Mouse (Mus musculus) E14TG2a.4 (cell line): ENCODE measurements around the gene Mc3r.

Experiments used
- H3K27me3 ChIP-seq: 2 replicates; pipeline ENCODE4 v1.6.1; 2014; ENCODE audit warnings: low read length, control low read depth; ENCODE audit not compliant: insufficient read depth
- H3K36me3 ChIP-seq: 2 replicates; pipeline ENCODE4 v1.6.1; 2014; ENCODE audit warnings: low read length, control low read depth; ENCODE audit not compliant: insufficient read depth
- H3K4me1 ChIP-seq: replicated peaks from 2 replicates; pipeline ENCODE4 v1.6.1; 2014; ENCODE audit warnings: low read depth, low read length, control low read depth
- H3K4me3 ChIP-seq: replicated peaks from 2 replicates; pipeline ENCODE4 v1.5.1; 2014; ENCODE audit warnings: mild to moderate bottlenecking, low read length
- H3K9me3 ChIP-seq: 2 replicates; pipeline ENCODE4 v1.6.1; 2014; ENCODE audit warnings: low read length, control low read depth
- CTCF ChIP-seq: conservative IDR thresholded peaks from 2 replicates; pipeline ENCODE4 v1.5.1; 2014; ENCODE audit warnings: low read length
- NANOG ChIP-seq: IDR thresholded peaks from 2 replicates; pipeline ENCODE4 v1.6.1; 2014; ENCODE audit warnings: borderline replicate concordance, low read length, mixed read lengths
- POU5F1 ChIP-seq: IDR thresholded peaks from 2 replicates; pipeline ENCODE4 v1.6.1; 2014; ENCODE audit warnings: low read length, borderline replicate concordance

Gene Mc3r

DNA sequence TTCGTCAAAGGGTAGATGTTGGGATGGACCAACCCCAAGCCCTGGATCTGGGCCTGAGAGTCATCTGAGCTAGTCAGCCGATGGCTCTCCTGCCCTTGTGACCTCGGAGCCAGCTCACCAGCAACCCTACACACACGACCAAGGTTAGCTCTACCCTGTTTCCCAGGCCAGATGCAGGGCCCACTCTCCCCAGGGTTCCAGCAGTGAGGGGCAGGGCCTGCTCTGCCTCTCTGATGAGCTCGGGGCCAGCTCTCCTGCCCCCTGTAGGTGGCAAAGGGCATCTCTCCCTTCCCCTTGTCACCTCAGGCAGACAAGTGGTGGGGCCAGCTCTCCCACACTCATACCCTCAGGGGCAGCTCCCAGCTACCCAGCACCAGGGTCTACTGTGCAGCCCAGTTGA, 29.1 kb upstream of the Mc3r start:
- H3K4me1 ChIP-seq: peaks cover 35% of the 10 kb centered on the region
- no peaks in the 10 kb centered on the region for H3K9me3 ChIP-seq
- no peak overlapping the region for H3K4me3 ChIP-seq
- H3K27me3 ChIP-seq: peaks cover 16% of the 10 kb centered on the region
- no peaks in the 10 kb centered on the region for H3K36me3 ChIP-seq
- no peak for TF ChIP-seq POU5F1
- peak; percentile 53 for TF ChIP-seq CTCF

DNA sequence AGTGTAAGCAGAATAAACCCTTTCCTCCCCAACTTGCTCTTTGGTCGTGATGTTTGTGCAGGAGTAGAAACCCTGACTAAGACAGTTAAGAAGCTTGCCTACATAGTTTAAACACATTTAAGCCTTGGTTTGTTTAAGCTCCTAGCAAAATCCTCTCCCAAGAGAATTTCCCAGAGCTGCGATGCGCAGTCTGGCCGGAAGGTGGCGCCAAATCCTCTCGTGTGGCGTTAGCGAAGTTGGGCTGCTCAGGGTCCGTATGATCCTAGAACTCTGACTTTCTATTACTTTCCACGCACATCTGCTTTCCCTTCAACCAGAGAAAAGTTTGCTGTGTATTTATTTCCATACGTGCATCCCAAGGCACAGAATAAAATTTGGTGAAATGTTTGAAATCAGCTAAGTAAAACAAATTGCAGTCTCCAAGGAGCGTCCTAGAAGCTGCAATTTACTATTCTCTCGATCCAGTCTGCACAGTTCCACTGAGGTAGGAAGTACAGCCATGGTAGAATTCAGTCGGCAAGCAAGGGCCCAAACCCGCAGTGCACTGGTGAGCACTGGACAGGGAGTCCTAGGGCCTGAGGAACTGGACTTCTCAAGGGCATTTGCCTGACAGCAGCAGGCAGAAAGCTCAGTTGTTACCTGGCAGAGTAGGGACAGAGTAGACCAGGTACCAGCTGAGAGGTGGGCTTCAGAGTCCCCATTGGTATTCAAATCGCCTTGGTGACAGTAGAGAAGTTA, 26.5 kb upstream of the Mc3r start:
- Histone ChIP-seq H3K9me3 (no peaks in the 10 kb centered on the region), H3K27me3 (peaks cover 19% of the 10 kb centered on the region), H3K36me3 (no peaks in the 10 kb centered on the region), H3K4me3 (no peak overlapping the region), H3K4me1 (peaks cover 29% of the 10 kb centered on the region)
- TF ChIP-seq CTCF (peak; percentile 98), NANOG (no peak)

DNA sequence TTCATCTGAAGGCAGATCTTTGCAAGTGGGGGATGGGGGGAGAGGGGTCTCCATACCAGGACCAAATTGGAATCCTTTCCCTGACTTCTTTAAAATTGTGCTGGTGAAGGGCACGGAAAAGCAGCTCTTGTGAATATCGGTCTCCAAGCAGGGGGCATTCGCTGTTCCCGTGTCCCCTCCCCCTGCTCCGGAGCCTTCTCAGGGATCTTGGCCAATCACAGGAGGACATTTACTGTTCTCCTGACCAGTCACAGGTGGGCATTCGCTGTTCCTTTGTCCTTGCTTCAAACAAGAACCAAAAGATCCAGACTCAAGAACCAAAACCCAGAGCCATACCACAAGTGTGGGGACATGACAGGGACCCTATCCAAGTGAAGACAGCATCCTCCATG, 25.9 kb upstream of the Mc3r start:
- H3K36me3 ChIP-seq: no peaks in the 10 kb centered on the region
- H3K4me3 ChIP-seq: no peak overlapping the region
- peaks cover 19% of the 10 kb centered on the region for H3K27me3 ChIP-seq
- H3K9me3 ChIP-seq: no peaks in the 10 kb centered on the region
- H3K4me1 ChIP-seq: peaks cover 23% of the 10 kb centered on the region
- TF ChIP-seq CTCF (no peak), POU5F1 (no peak)

DNA sequence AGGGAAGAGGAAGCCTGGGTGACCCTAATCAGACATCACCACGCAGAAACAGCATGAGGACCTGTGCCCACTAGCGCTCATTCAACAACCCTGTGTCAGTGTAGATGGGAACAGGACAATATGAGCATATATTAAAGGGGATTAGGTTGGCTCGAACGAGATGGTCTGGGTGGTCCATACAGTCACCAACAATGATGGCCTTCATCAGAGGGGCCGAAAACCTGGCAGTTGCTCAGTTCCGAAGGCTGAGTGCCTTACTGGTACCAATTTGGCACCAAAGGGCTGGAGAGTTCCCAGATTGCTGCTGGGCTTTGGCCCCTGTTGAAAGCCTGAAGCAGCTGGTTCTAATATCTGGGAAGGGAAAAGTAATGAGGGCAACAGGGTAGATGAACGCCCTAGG, 25.4 kb upstream of the Mc3r start:
- Histone ChIP-seq H3K27me3 (peaks cover 19% of the 10 kb centered on the region), H3K4me1 (peaks cover 20% of the 10 kb centered on the region), H3K36me3 (no peaks in the 10 kb centered on the region), H3K4me3 (no peak overlapping the region), H3K9me3 (0 out of 2 replicates have a peak, but pooled peaks cover 2% of the 10 kb centered on the region)
- TF ChIP-seq NANOG (no peak), POU5F1 (no peak), CTCF (no peak)

DNA sequence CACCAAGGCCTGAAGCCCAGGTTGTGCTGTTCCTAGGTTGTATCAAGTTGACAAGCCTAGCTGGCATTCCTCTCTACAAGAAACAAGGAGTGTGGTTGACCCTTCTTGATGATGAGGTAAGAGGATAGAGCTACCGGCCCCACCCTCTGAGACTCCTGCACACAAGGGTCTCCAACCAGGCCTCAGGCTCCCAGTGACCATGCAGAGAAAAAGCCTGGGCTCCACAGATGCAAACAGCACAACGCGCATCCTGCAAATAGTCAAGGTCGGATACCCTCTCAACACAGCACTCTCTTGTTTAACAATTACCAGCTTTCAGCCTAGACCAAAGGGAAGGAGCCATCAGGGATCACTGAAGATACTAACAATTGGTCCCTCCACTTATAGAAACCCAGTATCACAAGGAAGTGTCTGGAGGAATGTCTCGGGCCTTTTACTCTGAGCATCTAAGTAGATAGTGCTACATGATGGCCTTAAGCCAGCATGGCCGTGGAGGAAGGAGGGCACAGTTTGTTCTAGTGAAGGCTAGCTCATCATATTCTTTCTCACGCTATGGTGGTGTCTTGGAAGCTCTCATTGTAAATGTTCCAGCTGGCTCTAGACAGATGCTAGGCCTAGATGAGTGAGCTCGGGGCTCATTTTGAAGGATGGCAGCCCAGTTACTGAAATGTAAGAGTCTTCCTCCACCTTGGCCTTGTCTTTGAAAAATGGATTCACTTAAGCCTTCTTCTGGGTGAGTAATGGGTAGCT, 24.7 kb upstream of the Mc3r start:
- H3K36me3 ChIP-seq: no peaks in the 10 kb centered on the region
- 0 out of 2 replicates have a peak, but pooled peaks cover 4% of the 10 kb centered on the region for H3K9me3 ChIP-seq
- TF ChIP-seq CTCF: no peak
- no peak for TF ChIP-seq POU5F1
- no peak for TF ChIP-seq NANOG
- H3K4me3 ChIP-seq: no peak overlapping the region
- H3K4me1 ChIP-seq: peaks cover 14% of the 10 kb centered on the region
- H3K27me3 ChIP-seq: peaks cover 19% of the 10 kb centered on the region

DNA sequence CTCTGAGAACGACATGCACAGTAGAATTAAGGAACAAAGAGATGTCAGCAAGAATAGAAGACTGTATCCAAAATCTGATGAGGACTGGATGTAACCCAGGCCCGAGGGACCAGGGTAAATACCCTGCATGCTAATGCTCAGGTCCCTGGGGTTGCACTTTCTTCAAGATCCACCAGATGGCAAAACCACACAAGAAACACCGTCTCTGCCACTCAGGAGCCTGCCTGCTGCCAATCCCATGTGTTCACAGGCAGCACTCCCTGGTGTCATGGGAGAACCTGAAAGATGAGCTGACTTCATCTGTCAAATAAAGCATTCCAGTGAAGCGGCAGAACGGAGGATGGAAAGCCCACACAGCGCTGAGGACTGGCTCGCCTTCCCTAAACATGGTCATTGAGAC, 21.3 kb upstream of the Mc3r start:
- H3K9me3 ChIP-seq: 0 out of 2 replicates have a peak, but pooled peaks cover 4% of the 10 kb centered on the region
- no peaks in the 10 kb centered on the region for H3K36me3 ChIP-seq
- peaks cover 6% of the 10 kb centered on the region; the same call in 1 of the 2 replicates for H3K4me1 ChIP-seq
- H3K4me3 ChIP-seq: no peak overlapping the region
- H3K27me3 ChIP-seq: peaks cover 31% of the 10 kb centered on the region
- TF ChIP-seq POU5F1: no peak
- TF ChIP-seq NANOG: no peak
- peak; percentile 57 for TF ChIP-seq CTCF

DNA sequence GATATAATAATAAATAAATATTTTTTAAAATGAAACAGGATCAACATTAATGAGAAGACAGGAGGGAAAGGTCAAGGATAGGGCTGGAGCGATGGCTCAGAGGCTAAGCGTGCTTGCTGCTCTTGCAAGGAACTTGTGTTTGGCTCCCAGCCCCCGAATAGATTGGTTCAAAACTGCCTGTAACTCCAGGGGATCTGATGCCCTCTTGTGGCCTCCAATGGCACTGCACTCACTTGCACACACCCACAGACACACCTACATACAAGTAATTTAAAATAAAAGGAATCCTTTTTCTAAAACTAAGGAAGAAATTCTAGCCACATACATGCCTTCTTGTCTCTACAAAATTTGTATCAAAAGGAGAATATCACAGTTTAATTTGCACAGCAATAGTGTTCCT, 20.5 kb upstream of the Mc3r start:
- no peaks in the 10 kb centered on the region for H3K36me3 ChIP-seq
- peaks cover 24% of the 10 kb centered on the region for H3K27me3 ChIP-seq
- 0 out of 2 replicates have a peak, but pooled peaks cover 4% of the 10 kb centered on the region for H3K9me3 ChIP-seq
- no peaks in the 10 kb centered on the region; the same call in 1 of the 2 replicates for H3K4me1 ChIP-seq
- H3K4me3 ChIP-seq: no peak overlapping the region
- no peak for TF ChIP-seq NANOG
- no peak for TF ChIP-seq POU5F1
- TF ChIP-seq CTCF: peak; percentile 83

DNA sequence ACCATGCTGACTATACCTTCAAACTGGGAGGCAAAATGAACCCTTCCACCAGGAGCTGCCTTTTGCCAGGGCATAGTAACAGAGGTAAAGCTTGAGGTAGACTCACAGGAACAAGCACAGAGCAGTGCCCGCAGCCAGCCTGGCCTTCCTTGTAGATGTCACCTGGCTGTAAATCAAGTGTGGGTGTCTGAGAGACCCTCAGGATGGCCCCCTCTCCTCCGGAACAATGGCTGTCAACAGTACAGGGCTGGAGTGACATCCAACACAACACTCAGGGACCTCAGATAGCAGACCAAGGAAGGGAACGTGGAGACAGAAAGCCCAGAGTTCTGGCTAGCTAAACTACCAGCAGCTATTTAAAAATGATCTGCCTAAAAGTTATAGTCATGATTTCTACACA, 19.1 kb upstream of the Mc3r start:
- TF ChIP-seq POU5F1: no peak
- no peak for TF ChIP-seq CTCF
- no peak for TF ChIP-seq NANOG
- peaks cover 21% of the 10 kb centered on the region; the same call in 1 of the 2 replicates for H3K27me3 ChIP-seq
- H3K4me1 ChIP-seq: no peaks in the 10 kb centered on the region; the same call in 1 of the 2 replicates
- 0 out of 2 replicates have a peak, but pooled peaks cover 4% of the 10 kb centered on the region for H3K9me3 ChIP-seq
- H3K4me3 ChIP-seq: no peak overlapping the region
- no peaks in the 10 kb centered on the region for H3K36me3 ChIP-seq
